Mouse (Mus musculus) cerebellum, adult 2 months (tissue): Measurements from ENCODE around the gene Tesc. TPM values are rescaled to one million over a fixed set of nuclear protein-coding genes. Genes with fewer than 3 reads are reported as not detected.
A peak's percentile ranks its signal among the peaks of the same experiment; 100 is the strongest.

Experiments used
- DNase-seq, 2 experiments: peaks; one replicate each; pipeline ENCODE4 v3.0.0; 2021
- H3K27ac ChIP-seq: fragments of 200-500 bp; 2 replicates; pipeline ENCODE4 v1.5.1; 2012; ENCODE audit warnings: low read length, control low read depth, inconsistent platforms; ENCODE audit not compliant: insufficient read depth
- H3K27me3 ChIP-seq: fragments of 200-500 bp; 2 replicates; pipeline ENCODE4 v1.6.1; 2012; ENCODE audit warnings: inconsistent platforms, mild to moderate bottlenecking, low read length, moderate library complexity; ENCODE audit not compliant: control insufficient read depth, insufficient read depth
- H3K4me1 ChIP-seq: fragments of 200-500 bp; 2 replicates; pipeline ENCODE4 v1.6.1; 2011; ENCODE audit warnings: low read length; ENCODE audit not compliant: control insufficient read depth, insufficient read depth
- H3K4me3 ChIP-seq: fragments of 200-500 bp; replicated peaks from 2 replicates; pipeline ENCODE3; 2011; ENCODE audit warnings: mild to moderate bottlenecking, low read depth, low read length, control low read depth; ENCODE audit not compliant: insufficient read depth
- CTCF ChIP-seq: fragments of 200-500 bp; IDR thresholded peaks from 2 replicates; pipeline ENCODE4 v1.5.1; 2011; ENCODE audit warnings: low read depth, mild to moderate bottlenecking, control low read depth, low read length, moderate library complexity, borderline replicate concordance; ENCODE audit not compliant: insufficient read depth
- POLR2A ChIP-seq: fragments of 200-500 bp; IDR thresholded peaks from 2 replicates; pipeline ENCODE4 v1.6.1; 2011; ENCODE audit warnings: low read length, control low read depth, borderline replicate concordance; ENCODE audit not compliant: insufficient read depth
- WGBS: fragments of 180-500 bp; shearing (Covaris S2); methylation state at CpG from one replicate; pipeline ENCODE4 v1.1.7; 2018; 5-methylcytosine and 5-hydroxymethylcytosine counted together
- polyA plus RNA-seq: library from polyadenylated mRNA; depleted of rRNA; stranded (reverse); fragments of >200 nt; gene quantifications from 2 replicates; pipeline ENCODE4 v1.2.3, GENCODE M21; 2012

Tesc gene
- polyA plus RNA-seq, 1 experiment: 95.4 TPM

GRCm38 (mm10) chr5:118071766-118072165 is 44.2 kb downstream of the Tesc start:
- DNase-seq: no peak
- no peak for TF ChIP-seq CTCF
- no peak for TF ChIP-seq POLR2A
- H3K4me1 ChIP-seq: peaks cover 52% of the 10 kb centered on the region
- no peaks in the 10 kb centered on the region for H3K27me3 ChIP-seq
- no peak overlapping the region for H3K4me3 ChIP-seq
- H3K27ac ChIP-seq: no peak overlapping the region
- 58% methylated on average over 5 of the region's 5 CpGs for WGBS

GRCm38 (mm10) chr5:118073213-118073773 is 45.8 kb downstream of the Tesc start:
- H3K27ac ChIP-seq: no peak overlapping the region
- peaks cover 51% of the 10 kb centered on the region for H3K4me1 ChIP-seq
- TF ChIP-seq POLR2A (no peak), CTCF (no peak)
- peak in 1 of 2 experiments; percentile 43 for DNase-seq
- no peaks in the 10 kb centered on the region for H3K27me3 ChIP-seq
- no peak overlapping the region for H3K4me3 ChIP-seq
- WGBS: 25% methylated on average over 15 of the region's 15 CpGs

GRCm38 (mm10) chr5:118076721-118077592 is 49.4 kb downstream of the Tesc start:
- Histone ChIP-seq H3K4me1 (peaks cover 43% of the 10 kb centered on the region), H3K27ac (peak overlapping the region; percentile 5), H3K27me3 (no peaks in the 10 kb centered on the region), H3K4me3 (no peak overlapping the region)
- TF ChIP-seq CTCF: 0 out of 2 replicates have a peak, but pooled peaks have one; percentile 36
- TF ChIP-seq POLR2A: no peak
- 9% methylated on average over 15 of the region's 15 CpGs for WGBS
- peak; percentile 67 to 73 for DNase-seq

GRCm38 (mm10) chr5:118078550-118078949 is 51.0 kb downstream of the Tesc start:
- no peak for DNase-seq
- H3K27me3 ChIP-seq: no peaks in the 10 kb centered on the region
- H3K4me3 ChIP-seq: no peak overlapping the region
- H3K27ac ChIP-seq: no peak overlapping the region
- TF ChIP-seq POLR2A: no peak
- no peak for TF ChIP-seq CTCF
- peaks cover 42% of the 10 kb centered on the region for H3K4me1 ChIP-seq
- 92% methylated on average over 6 of the region's 6 CpGs for WGBS

GRCm38 (mm10) chr5:118079354-118079753 is 51.8 kb downstream of the Tesc start:
- no peak for TF ChIP-seq POLR2A
- no peak for TF ChIP-seq CTCF
- Histone ChIP-seq H3K4me3 (no peak overlapping the region), H3K4me1 (peaks cover 44% of the 10 kb centered on the region), H3K27ac (no peak overlapping the region), H3K27me3 (no peaks in the 10 kb centered on the region)
- 72% methylated on average over 6 of the region's 6 CpGs for WGBS
- no peak for DNase-seq

- Histone ChIP-seq H3K27me3 (no peaks in the 10 kb centered on the region), H3K4me1 (peaks cover 49% of the 10 kb centered on the region), H3K4me3 (no peak overlapping the region), H3K27ac (no peak overlapping the region)
- no peak for DNase-seq
- WGBS: 60% methylated on average over 11 of the region's 11 CpGs
- TF ChIP-seq POLR2A (no peak), CTCF (no peak)
These were observed 52.3 kb downstream of the Tesc start for GRCm38 (mm10) chr5:118079839-118080250.

- no peak for DNase-seq
- Histone ChIP-seq H3K27ac (no peak overlapping the region), H3K4me1 (peaks cover 57% of the 10 kb centered on the region), H3K4me3 (no peak overlapping the region), H3K27me3 (no peaks in the 10 kb centered on the region)
- WGBS: 76% methylated on average over 9 of the region's 9 CpGs
- TF ChIP-seq POLR2A (no peak), CTCF (no peak)
These were observed 53.9 kb downstream of the Tesc start for GRCm38 (mm10) chr5:118081374-118081949.
